Mouse (Mus musculus) megakaryocyte, embryonic 14.5 days (primary cell): ENCODE data around the gene Il1r1.

Experiments
- FLI1 ChIP-seq: IDR thresholded peaks from 2 replicates; pipeline ENCODE4 v1.6.1; 2012; ENCODE audit warnings: low read length, inconsistent platforms, mixed read lengths
- GATA1 ChIP-seq: IDR thresholded peaks from 3 replicates; pipeline ENCODE4 v1.6.1; 2012; ENCODE audit warnings: mixed read lengths, low read length, inconsistent platforms, borderline replicate concordance

- TF ChIP-seq GATA1 = no peak
- no peak for TF ChIP-seq FLI1
These were observed 136.7 kb downstream of the Il1r1 start for GRCm38 (mm10) chr1:40361596-40361995.
